20 mouse cellular contexts compared by ENCODE assay signal in genomic region chr7:46922075-46922474, GRCm38 (mm10). TPM values are rescaled to one million over a fixed set of nuclear protein-coding genes. Genes with fewer than 3 reads are reported as not detected.
A peak's percentile ranks its signal among the peaks of the same experiment; 100 is the strongest.
DNase-seq lines count a peak whose midpoint lies in the region; ATAC-seq and TF ChIP-seq lines count a peak whose summit lies in the region.
"Had no signal": no experiment of that assay in that cellular context is flagged by ENCODE, and none has a peak within 500 bp of the region (broad histone marks: within the 10 kb centered on the region; RNA-seq: fewer than 3 reads in every experiment).

No protein-coding gene starts in this region.

- H3K27ac ChIP-seq in lung, postnatal 0 days (ENCODE audit: low read length), result no peak overlapping the region
- H3K27ac ChIP-seq in thymus, adult 2 months (ENCODE audit: control insufficient read depth, insufficient read depth, low read length), result no peak overlapping the region
- H3K27ac ChIP-seq: embryonic facial prominence, embryonic 12.5 days; forebrain, embryonic 15.5 days; heart, embryonic 10.5 days; hindbrain, embryonic 13.5 days; hindbrain, postnatal 0 days had no signal

- no peaks in the 10 kb centered on the region for H3K27me3 ChIP-seq in lung, postnatal 0 days (replicated peaks; ENCODE audit: insufficient read depth, low read length)
- no peaks in the 10 kb centered on the region for H3K27me3 ChIP-seq in thymus, adult 2 months (ENCODE audit: control insufficient read depth, insufficient read depth, low read length)
- H3K27me3 ChIP-seq: CH12.LX; embryonic facial prominence, embryonic 12.5 days; forebrain, embryonic 15.5 days; hindbrain, embryonic 13.5 days had no signal

- peaks cover 6% of the 10 kb centered on the region; the same call in 1 of the 2 replicates for H3K4me1 ChIP-seq in lung, postnatal 0 days (ENCODE audit: insufficient read depth, low read depth, low read length)
- peaks cover 4% of the 10 kb centered on the region for H3K4me1 ChIP-seq in thymus, adult 2 months (replicated peaks; ENCODE audit: control insufficient read depth, insufficient read depth, low read length)

- no peak overlapping the region for H3K4me3 ChIP-seq in lung, postnatal 0 days (ENCODE audit: low read depth, low read length)
- H3K4me3 ChIP-seq in thymus, adult 2 months (ENCODE audit: control insufficient read depth, insufficient read depth, low read length), result no peak overlapping the region
- H3K4me3 ChIP-seq: embryonic facial prominence, embryonic 12.5 days; forebrain, embryonic 15.5 days; heart, embryonic 10.5 days; hindbrain, embryonic 13.5 days had no signal

- WGBS in lung, postnatal 0 days, result 47% methylated on average over 4 of the region's 4 CpGs
- 96% methylated on average over 4 of the region's 4 CpGs for WGBS in thymus, adult 2 months

- no peaks in the 10 kb centered on the region for H3K9me3 ChIP-seq in lung, postnatal 0 days (ENCODE audit: low read length)
- H3K9me3 ChIP-seq: embryonic facial prominence, embryonic 12.5 days; forebrain, embryonic 15.5 days; heart, embryonic 10.5 days; hindbrain, embryonic 13.5 days had no signal

- no peak for TF ChIP-seq POLR2A in thymus, adult 2 months (IDR thresholded peaks at IDR 0.05; ENCODE audit: control insufficient read depth, extremely low read depth, insufficient read depth, low read length, poor library complexity)

- no peak for TF ChIP-seq EP300 in lung, postnatal 0 days (IDR thresholded peaks at IDR 0.05)

- no peak for ATAC-seq in lung, postnatal 0 days
- ATAC-seq: forebrain, embryonic 15.5 days; hindbrain, postnatal 0 days had no signal

- peak; percentile 14 for DNase-seq in cerebellum, adult 9-10 months
- no peak for DNase-seq in cerebellum, postnatal 14 days
- DNase-seq in lung, postnatal 0 days (ENCODE audit: low spot score), result peak; percentile 34
- no peak for DNase-seq in lung, postnatal 4 days
- peak; percentile 48 for DNase-seq in R1 (ENCODE audit: low read depth, low spot score)
- DNase-seq in thymus, postnatal 14 days, result no peak
- DNase-seq in thymus, adult 2 months, result no peak
- DNase-seq: adrenal gland, adult 2 months; adrenal gland, postnatal 36 days; cerebellum, adult 2 months; cerebellum, postnatal 25 days; heart, adult 18-20 months; heart, postnatal 10 days; heart, postnatal 4 days had no signal

- no peaks in the 10 kb centered on the region for H3K36me3 ChIP-seq in lung, postnatal 0 days (ENCODE audit: insufficient read depth, low read length)
- H3K36me3 ChIP-seq in thymus, adult 2 months (ENCODE audit: control insufficient read depth, insufficient read depth, low read length), result no peaks in the 10 kb centered on the region

- H3K9ac ChIP-seq in lung, postnatal 0 days (replicated peaks; ENCODE audit: low read depth), result no peak overlapping the region
- H3K9ac ChIP-seq: embryonic facial prominence, embryonic 12.5 days; forebrain, embryonic 15.5 days; hindbrain, embryonic 13.5 days had no signal

- no peak overlapping the region for H3K4me2 ChIP-seq in lung, postnatal 0 days (replicated peaks; ENCODE audit: low read depth, low read length)
- H3K4me2 ChIP-seq: embryonic facial prominence, embryonic 12.5 days; forebrain, embryonic 15.5 days; hindbrain, embryonic 13.5 days had no signal

- no peak for TF ChIP-seq CTCF in lung, postnatal 0 days (IDR thresholded peaks at IDR 0.05)
- no peak for TF ChIP-seq CTCF in thymus, adult 2 months (IDR thresholded peaks at IDR 0.05; ENCODE audit: borderline replicate concordance, control insufficient read depth, extremely low read depth, insufficient read depth, low read length, poor library complexity)

RNA-seq across cellular contexts. Expression of gene Tsg101, which starts 2.3 kb away (rescaled TPM):
- 134 and 150 TPM in 2 replicates for polyA plus RNA-seq in lung, postnatal 0 days (2015; fragmentation: Nextera tagmentation; extraction: Ambion mirVana)
- polyA plus RNA-seq in thymus, adult 2 months (2012; rRNA removed), result 113 and 123 TPM in 2 replicates

RNA-seq across cellular contexts. Expression of gene Uevld, which starts 36.3 kb away (rescaled TPM):
- 4.1 and 6.0 TPM in 2 replicates for polyA plus RNA-seq in lung, postnatal 0 days (2015; fragmentation: Nextera tagmentation; extraction: Ambion mirVana)
- polyA plus RNA-seq in thymus, adult 2 months (2012; rRNA removed), result 4.0 and 4.3 TPM in 2 replicates

Comparison
In these comparisons a context has a peak if more than half of its experiments do, and no peak if none do; other contexts are left out.
1. DNase-seq: peak in cerebellum, adult 9-10 months (single experiment), lung, postnatal 0 days (single experiment) and R1 (single experiment); none in cerebellum, postnatal 14 days (0 of 2), lung, postnatal 4 days (0 of 2), thymus, postnatal 14 days (single experiment) and thymus, adult 2 months (single experiment).